Mouse (Mus musculus) cerebellum, postnatal 4 days (tissue): ENCODE measurements at regions not wholly inside any gene's neighbourhood (a gene's known extent, or its start where the extent isn't known, plus 50 kb on each side); places are given as distances from the start of the nearest gene placed in this dataset.
A peak's percentile ranks its signal among the peaks of the same experiment; 100 is the strongest.

Source experiments
- DNase-seq, 2 experiments: peaks; one replicate each; pipeline ENCODE4 v3.0.0; 2022; ENCODE audit warnings: low spot score in 2 of 2, mixed read lengths in 1 of 2

- no peak for DNase-seq
Measured at GRCm38 (mm10) chr12:27140335-27140702, 202.1 kb downstream of the Sox11 start.

GRCm38 (mm10) chr12:27139683-27140334 is 202.6 kb downstream of the Sox11 start:
- DNase-seq = no peak

GRCm38 (mm10) chr12:27138663-27139633 is 203.4 kb downstream of the Sox11 start:
- no peak for DNase-seq

GRCm38 (mm10) chr12:27135997-27136559 is 206.3 kb downstream of the Sox11 start:
- DNase-seq = no peak

GRCm38 (mm10) chr12:27130544-27130943 is 211.8 kb downstream of the Sox11 start:
- no peak for DNase-seq

- DNase-seq = no peak
Measured at GRCm38 (mm10) chr12:27127054-27127605, 215.2 kb downstream of the Sox11 start.

- DNase-seq = peak in 1 of 2 experiments; percentile 70
Measured at GRCm38 (mm10) chr12:27118581-27118980, 223.8 kb downstream of the Sox11 start.

- peak in 1 of 2 experiments; percentile 29 for DNase-seq
Measured at GRCm38 (mm10) chr12:27115392-27115791, 227.0 kb downstream of the Sox11 start.

- DNase-seq = peak in 1 of 2 experiments; percentile 13
Measured at GRCm38 (mm10) chr12:27104925-27105571, 237.3 kb downstream of the Sox11 start.

- no peak for DNase-seq
Measured at GRCm38 (mm10) chr12:27102996-27103395, 239.4 kb downstream of the Sox11 start.

GRCm38 (mm10) chr12:27089206-27089605 is 253.2 kb downstream of the Sox11 start:
- no peak for DNase-seq

GRCm38 (mm10) chr12:27085890-27086289 is 256.5 kb downstream of the Sox11 start:
- no peak for DNase-seq

GRCm38 (mm10) chr12:27083645-27084550 is 258.5 kb downstream of the Sox11 start:
- no peak for DNase-seq

- DNase-seq = peak in 1 of 2 experiments; percentile 51
Measured at GRCm38 (mm10) chr12:27083089-27083488, 259.3 kb downstream of the Sox11 start.

- DNase-seq = peak; percentile 33 to 74
Measured at GRCm38 (mm10) chr12:27082624-27083023, 259.8 kb downstream of the Sox11 start.

GRCm38 (mm10) chr12:27076107-27076738 is 266.2 kb downstream of the Sox11 start:
- DNase-seq = no peak

- DNase-seq = peak in 1 of 2 experiments; percentile 56
Measured at GRCm38 (mm10) chr12:27065011-27065517, 277.3 kb downstream of the Sox11 start.

GRCm38 (mm10) chr12:27063518-27063917 is 278.9 kb downstream of the Sox11 start:
- DNase-seq = no peak

GRCm38 (mm10) chr12:27062511-27063264 is 279.7 kb downstream of the Sox11 start:
- no peak for DNase-seq
